Mouse (Mus musculus): ENCODE data around the gene Pgpep1. TPM values are rescaled to one million over a fixed set of nuclear protein-coding genes. Genes with fewer than 3 reads are reported as not detected.
A peak's percentile ranks its signal among the peaks of the same experiment; 100 is the strongest.

Gene Pgpep1
- polyA plus RNA-seq, 1 experiment from 2014 or later: 59.8 TPM

GRCm38 (mm10) chr8:70608749-70609367 is 51.3 kb downstream of the Pgpep1 start, which contains the start of gene Ssbp4:
Ssbp4 (minus strand) TSS chr8:70608872.
- WGBS: 4% methylated on average over 26 of the region's 26 CpGs

GRCm38 (mm10) chr8:70607898-70608748 is 52.1 kb downstream of the Pgpep1 start:
- ATAC-seq (ENCODE audit: low read depth): no peak
- no peaks in the 10 kb centered on the region for H3K27me3 ChIP-seq (replicated peaks; ENCODE audit: control insufficient read depth, insufficient read depth, low read length)
- H3K9me3 ChIP-seq (ENCODE audit: control insufficient read depth, low read length): no peaks in the 10 kb centered on the region
- no peaks in the 10 kb centered on the region for H3K36me3 ChIP-seq (ENCODE audit: control insufficient read depth, insufficient read depth, low read length)
- DNase-seq (ENCODE audit: low spot score): peak; percentile 85
- H3K4me2 ChIP-seq (ENCODE audit: low read depth, low read length): peak overlapping the region; percentile 83
- peak overlapping the region; percentile 80 for H3K4me3 ChIP-seq (ENCODE audit: low read depth, low read length)
- H3K4me1 ChIP-seq (ENCODE audit: control insufficient read depth, insufficient read depth, low read length): peaks cover 21% of the 10 kb centered on the region
- H3K9ac ChIP-seq (ENCODE audit: low read depth, low read length): peak overlapping the region; percentile 93
- peak overlapping the region; percentile 99 for H3K27ac ChIP-seq (replicated peaks; ENCODE audit: low read depth, low read length)
- 2% methylated on average over 50 of the region's 84 CpGs for WGBS

More at GRCm38 (mm10) chr8:70608749-70609367, 51.3 kb downstream of the Pgpep1 start, which contains the start of gene Ssbp4:
- Histone ChIP-seq H3K4me1 (ENCODE audit: control insufficient read depth, insufficient read depth, low read length) (peaks cover 21% of the 10 kb centered on the region), H3K36me3 (ENCODE audit: control insufficient read depth, insufficient read depth, low read length) (no peaks in the 10 kb centered on the region), H3K4me3 (ENCODE audit: low read depth, low read length) (peak within 1 kb of the TSS; percentile 80), H3K27ac (replicated peaks; ENCODE audit: low read depth, low read length) (peak within 1 kb of the TSS; percentile 99), H3K27me3 (replicated peaks; ENCODE audit: control insufficient read depth, insufficient read depth, low read length) (no peaks in the 10 kb centered on the region), H3K4me2 (ENCODE audit: low read depth, low read length) (peak within 1 kb of the TSS; percentile 83), H3K9ac (ENCODE audit: low read depth, low read length) (peak within 1 kb of the TSS; percentile 93), H3K9me3 (ENCODE audit: control insufficient read depth, low read length) (no peaks in the 10 kb centered on the region)
- no peak for DNase-seq (ENCODE audit: low spot score)
- ATAC-seq (ENCODE audit: low read depth): no peak

GRCm38 (mm10) chr8:70607603-70607897 is 52.6 kb downstream of the Pgpep1 start:
- no peaks in the 10 kb centered on the region for H3K27me3 ChIP-seq (replicated peaks; ENCODE audit: control insufficient read depth, insufficient read depth, low read length)
- no peak for DNase-seq (ENCODE audit: low spot score)
- WGBS: 20% methylated on average over 6 of the region's 6 CpGs
- peak overlapping the region; percentile 93 for H3K9ac ChIP-seq (ENCODE audit: low read depth, low read length)
- 0 out of 2 replicates have a peak overlapping the region, but pooled peaks have one; percentile 99 for H3K27ac ChIP-seq (replicated peaks; ENCODE audit: low read depth, low read length)
- peak overlapping the region; percentile 80 for H3K4me3 ChIP-seq (ENCODE audit: low read depth, low read length)
- peak overlapping the region; percentile 83 for H3K4me2 ChIP-seq (ENCODE audit: low read depth, low read length)
- H3K4me1 ChIP-seq (ENCODE audit: control insufficient read depth, insufficient read depth, low read length): peaks cover 21% of the 10 kb centered on the region
- no peaks in the 10 kb centered on the region for H3K9me3 ChIP-seq (ENCODE audit: control insufficient read depth, low read length)
- H3K36me3 ChIP-seq (ENCODE audit: control insufficient read depth, insufficient read depth, low read length): peaks cover 3% of the 10 kb centered on the region; the same call in 1 of the 2 replicates
- no peak for ATAC-seq (ENCODE audit: low read depth)

- Histone ChIP-seq H3K4me2 (ENCODE audit: low read depth, low read length) (peak overlapping the region; percentile 83), H3K36me3 (ENCODE audit: control insufficient read depth, insufficient read depth, low read length) (peaks cover 8% of the 10 kb centered on the region; the same call in 1 of the 2 replicates), H3K9ac (ENCODE audit: low read depth, low read length) (peak overlapping the region; percentile 93), H3K4me1 (ENCODE audit: control insufficient read depth, insufficient read depth, low read length) (peaks cover 21% of the 10 kb centered on the region), H3K9me3 (ENCODE audit: control insufficient read depth, low read length) (no peaks in the 10 kb centered on the region), H3K27me3 (replicated peaks; ENCODE audit: control insufficient read depth, insufficient read depth, low read length) (no peaks in the 10 kb centered on the region), H3K4me3 (ENCODE audit: low read depth, low read length) (peak overlapping the region; percentile 80), H3K27ac (replicated peaks; ENCODE audit: low read depth, low read length) (0 out of 2 replicates have a peak overlapping the region, but pooled peaks have one; percentile 99)
- DNase-seq (ENCODE audit: low spot score) (no peak), ATAC-seq (ENCODE audit: low read depth) (no peak)
- WGBS: 56% methylated on average over 18 of the region's 18 CpGs
Measured at GRCm38 (mm10) chr8:70606780-70607602, 53.2 kb downstream of the Pgpep1 start.

GRCm38 (mm10) chr8:70605871-70606779 is 54.1 kb downstream of the Pgpep1 start:
- DNase-seq (ENCODE audit: low spot score) (no peak), ATAC-seq (ENCODE audit: low read depth) (no peak)
- no peak overlapping the region for H3K9ac ChIP-seq (ENCODE audit: low read depth, low read length)
- H3K4me3 ChIP-seq (ENCODE audit: low read depth, low read length): no peak overlapping the region
- H3K36me3 ChIP-seq (ENCODE audit: control insufficient read depth, insufficient read depth, low read length): peaks cover 11% of the 10 kb centered on the region; the same call in 1 of the 2 replicates
- H3K4me2 ChIP-seq (ENCODE audit: low read depth, low read length): peak overlapping the region; percentile 83
- no peak overlapping the region for H3K27ac ChIP-seq (replicated peaks; ENCODE audit: low read depth, low read length)
- H3K9me3 ChIP-seq (ENCODE audit: control insufficient read depth, low read length): no peaks in the 10 kb centered on the region
- peaks cover 25% of the 10 kb centered on the region for H3K4me1 ChIP-seq (ENCODE audit: control insufficient read depth, insufficient read depth, low read length)
- H3K27me3 ChIP-seq (replicated peaks; ENCODE audit: control insufficient read depth, insufficient read depth, low read length): no peaks in the 10 kb centered on the region
- 83% methylated on average over 9 of the region's 9 CpGs for WGBS

GRCm38 (mm10) chr8:70604558-70604957 is 55.6 kb downstream of the Pgpep1 start:
- ATAC-seq (ENCODE audit: low read depth): no peak
- WGBS: 81% methylated on average over 7 of the region's 7 CpGs
- peaks cover 11% of the 10 kb centered on the region; the same call in 1 of the 2 replicates for H3K36me3 ChIP-seq (ENCODE audit: control insufficient read depth, insufficient read depth, low read length)
- H3K9me3 ChIP-seq (ENCODE audit: control insufficient read depth, low read length): no peaks in the 10 kb centered on the region
- H3K4me3 ChIP-seq (ENCODE audit: low read depth, low read length): no peak overlapping the region
- no peak overlapping the region for H3K27ac ChIP-seq (replicated peaks; ENCODE audit: low read depth, low read length)
- no peak overlapping the region for H3K4me2 ChIP-seq (ENCODE audit: low read depth, low read length)
- peaks cover 27% of the 10 kb centered on the region for H3K4me1 ChIP-seq (ENCODE audit: control insufficient read depth, insufficient read depth, low read length)
- H3K9ac ChIP-seq (ENCODE audit: low read depth, low read length): no peak overlapping the region
- no peak for DNase-seq (ENCODE audit: low spot score)
- H3K27me3 ChIP-seq (replicated peaks; ENCODE audit: control insufficient read depth, insufficient read depth, low read length): no peaks in the 10 kb centered on the region

GRCm38 (mm10) chr8:70602139-70602811 is 57.9 kb downstream of the Pgpep1 start:
- no peak overlapping the region for H3K4me2 ChIP-seq (ENCODE audit: low read depth, low read length)
- ATAC-seq (ENCODE audit: low read depth) (no peak), DNase-seq (ENCODE audit: low spot score) (no peak)
- H3K36me3 ChIP-seq (ENCODE audit: control insufficient read depth, insufficient read depth, low read length): peaks cover 11% of the 10 kb centered on the region
- peaks cover 24% of the 10 kb centered on the region for H3K4me1 ChIP-seq (ENCODE audit: control insufficient read depth, insufficient read depth, low read length)
- no peak overlapping the region for H3K4me3 ChIP-seq (ENCODE audit: low read depth, low read length)
- no peak overlapping the region for H3K9ac ChIP-seq (ENCODE audit: low read depth, low read length)
- no peaks in the 10 kb centered on the region for H3K9me3 ChIP-seq (ENCODE audit: control insufficient read depth, low read length)
- no peak overlapping the region for H3K27ac ChIP-seq (replicated peaks; ENCODE audit: low read depth, low read length)
- H3K27me3 ChIP-seq (replicated peaks; ENCODE audit: control insufficient read depth, insufficient read depth, low read length): no peaks in the 10 kb centered on the region
- WGBS: 95% methylated on average over 13 of the region's 13 CpGs
